Mouse (Mus musculus): ENCODE data around the gene Rcan2.

DNA sequence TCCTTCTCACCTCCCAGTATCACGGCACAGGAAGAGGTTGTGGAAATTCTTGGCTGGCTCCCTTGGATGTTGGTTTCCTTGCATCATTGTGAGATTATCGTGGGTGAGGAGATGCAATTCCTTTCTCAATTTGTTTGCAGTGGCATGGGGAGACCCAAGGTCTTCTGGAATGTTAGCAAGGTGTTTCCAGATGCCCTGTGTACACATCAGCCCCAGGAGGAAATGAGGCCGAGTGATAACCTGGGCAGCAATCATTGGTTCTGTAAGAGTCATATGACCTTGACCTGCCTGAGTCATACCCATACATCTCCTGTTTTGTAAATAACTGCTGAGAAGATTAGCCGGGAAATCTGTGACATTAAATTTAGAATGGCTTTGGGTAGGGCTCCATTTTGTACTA, 10.3 kb downstream of the Rcan2 start:
- TF ChIP-seq CTCF (IDR thresholded peaks at IDR 0.05; ENCODE audit: low read depth, low read length), result no peak
- TF ChIP-seq POLR2A (IDR thresholded peaks at IDR 0.05; ENCODE audit: insufficient read depth, low read length), result no peak
